Mouse (Mus musculus): Measurements from ENCODE around the gene Rangap1.

Rangap1 gene

GRCm38 (mm10) chr15:81693967-81694881 is 51.1 kb downstream of the Rangap1 start:
- DNase-seq: peak; percentile 77 to 89

DNA sequence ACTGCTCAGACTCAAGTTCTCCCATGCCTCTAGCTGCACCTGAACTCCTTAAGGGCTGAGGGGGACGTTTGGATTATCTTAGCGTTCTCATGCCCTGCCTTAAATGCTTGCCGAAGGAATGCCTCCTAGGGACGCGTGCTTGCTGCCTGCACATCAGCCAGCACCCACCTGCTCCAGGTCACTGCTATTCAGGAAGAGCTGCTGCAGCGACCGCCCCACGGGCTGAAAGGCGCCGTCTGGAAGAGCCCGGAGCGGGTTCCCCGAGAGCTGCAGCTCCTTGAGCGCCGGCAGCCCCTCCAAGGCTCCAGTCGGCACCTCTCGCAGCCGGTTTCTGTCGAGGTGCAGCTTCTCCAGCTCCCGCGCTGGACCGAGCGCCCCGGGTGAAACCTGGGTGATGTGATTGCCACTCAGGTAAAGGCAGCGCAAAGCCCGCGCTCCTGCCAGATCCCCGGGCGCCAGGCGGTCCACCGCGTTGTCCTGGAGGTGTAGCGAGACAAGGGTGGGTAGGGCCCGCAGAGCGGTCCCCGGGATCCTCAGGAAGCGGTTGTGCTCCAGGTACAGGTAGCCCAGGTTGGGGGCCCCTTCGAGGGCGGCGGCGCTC is 51.9 kb downstream of the Rangap1 start:
- no peak for DNase-seq

DNA sequence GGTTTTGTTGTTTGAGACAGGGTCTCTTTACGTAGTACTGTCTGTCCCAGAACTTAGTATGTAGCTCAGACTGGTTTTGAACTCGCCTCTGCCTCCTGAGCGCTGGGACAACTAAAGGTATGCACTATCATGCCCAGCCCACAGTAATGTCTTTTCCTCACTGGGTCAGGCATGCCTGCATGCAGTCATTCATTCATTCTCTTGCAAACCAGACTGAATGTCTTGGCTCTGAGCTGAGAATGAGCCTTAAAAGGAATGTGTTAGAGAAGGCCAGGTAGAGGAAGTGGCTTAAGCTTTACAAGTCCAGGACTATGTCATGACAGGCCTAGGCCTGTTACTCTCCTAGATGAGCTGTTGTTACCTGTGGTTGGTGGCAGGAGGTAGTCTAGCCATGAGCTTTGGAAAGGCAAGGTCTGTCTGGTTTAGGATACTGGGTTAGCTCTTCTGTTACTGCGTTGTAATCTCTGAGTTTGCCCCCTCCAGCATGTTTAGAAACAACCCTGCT is 65.0 kb downstream of the Rangap1 start:
- no peak for DNase-seq

GRCm38 (mm10) chr15:81676637-81677036 is 68.7 kb downstream of the Rangap1 start:
- DNase-seq: no peak

GRCm38 (mm10) chr15:81670231-81670640 is 75.1 kb downstream of the Rangap1 start:
- peak in 1 of 2 experiments; percentile 28 for DNase-seq

DNA sequence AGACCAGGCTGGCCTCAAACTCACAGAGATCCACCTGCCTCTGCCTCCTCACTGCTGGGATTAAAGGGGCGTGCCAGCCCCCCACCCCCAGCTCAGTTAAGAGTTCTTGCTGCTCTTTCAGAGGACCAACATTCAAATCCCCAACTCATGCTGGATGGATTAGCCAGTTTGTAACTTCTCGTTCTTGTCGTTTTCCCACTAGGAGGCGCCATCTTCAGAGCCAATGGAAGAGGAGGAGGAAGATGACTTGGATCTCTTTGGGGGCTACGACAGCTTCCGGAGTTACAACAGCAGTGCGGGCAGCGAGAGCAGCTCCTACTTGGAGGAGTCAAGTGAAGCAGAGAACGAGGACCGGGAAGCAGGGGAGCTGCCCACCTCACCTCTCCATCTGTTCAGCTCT is 78.4 kb downstream of the Rangap1 start:
- no peak for DNase-seq

DNA sequence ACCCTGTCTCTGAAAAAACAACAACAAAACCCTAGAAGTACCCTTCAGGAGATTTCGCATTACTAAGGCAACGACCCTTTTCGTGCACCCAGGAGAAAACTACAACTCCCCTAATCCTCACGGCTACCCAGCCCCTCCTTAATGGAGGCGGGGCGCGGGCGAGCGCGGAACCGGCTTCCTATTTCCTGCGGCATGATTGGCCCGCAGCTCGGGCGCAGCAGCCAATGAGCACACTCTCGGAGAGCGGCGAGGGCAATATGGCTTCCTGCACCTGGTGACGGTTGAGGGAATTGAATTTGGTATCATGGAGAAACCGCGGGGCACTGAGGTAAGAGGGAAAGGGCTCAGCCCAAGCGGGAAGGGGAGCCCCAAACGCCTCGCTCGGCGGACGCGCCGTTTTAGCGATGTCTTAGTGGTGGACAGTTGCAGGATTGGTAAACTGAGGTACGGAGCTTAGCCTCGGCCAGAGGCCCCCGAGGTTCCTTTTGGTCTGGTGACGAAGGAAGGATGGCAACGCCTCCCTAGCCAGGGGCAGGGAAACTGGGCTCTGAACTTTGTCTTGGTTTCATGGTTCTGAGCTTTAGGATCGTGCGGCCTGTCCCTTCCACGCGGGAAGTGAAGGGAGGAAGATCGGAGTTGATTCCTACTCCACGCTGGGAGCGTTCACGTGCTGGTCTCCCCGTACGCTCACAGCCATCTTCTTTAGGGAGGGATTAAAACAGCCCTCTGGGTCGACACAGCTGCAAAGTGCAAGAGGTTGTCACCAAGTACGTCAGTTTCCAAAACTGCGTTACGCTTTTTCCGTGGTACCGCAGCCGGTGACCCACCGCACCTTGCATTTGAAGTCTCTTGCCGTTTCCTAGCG is 81.4 kb downstream of the Rangap1 start, which contains the start of gene L3mbtl2:
L3mbtl2 (plus strand) TSS at position 193 of the 865 bp plus-strand sequence.
- DNase-seq: peak; percentile 79 to 87

DNA sequence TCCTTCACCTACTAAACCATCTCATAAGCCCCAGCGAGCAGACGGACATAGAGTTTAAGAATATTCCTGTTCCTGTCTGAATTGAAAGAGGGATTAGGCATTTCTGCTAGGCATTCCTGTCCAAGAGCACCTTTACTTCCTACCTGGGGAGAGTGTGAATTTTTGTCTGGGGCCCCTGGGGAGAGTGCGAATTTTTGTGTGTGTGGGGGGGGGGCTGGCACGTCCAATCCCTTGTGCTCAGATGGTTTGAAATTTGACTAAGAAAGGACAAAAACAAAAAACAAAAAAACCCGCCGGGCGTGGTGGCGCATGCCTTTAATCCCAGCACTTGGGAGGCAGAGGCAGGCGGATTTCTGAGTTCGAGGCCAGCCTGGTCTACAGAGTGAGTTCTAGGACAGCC is 82.0 kb downstream of the Rangap1 start:
- no peak for DNase-seq

DNA sequence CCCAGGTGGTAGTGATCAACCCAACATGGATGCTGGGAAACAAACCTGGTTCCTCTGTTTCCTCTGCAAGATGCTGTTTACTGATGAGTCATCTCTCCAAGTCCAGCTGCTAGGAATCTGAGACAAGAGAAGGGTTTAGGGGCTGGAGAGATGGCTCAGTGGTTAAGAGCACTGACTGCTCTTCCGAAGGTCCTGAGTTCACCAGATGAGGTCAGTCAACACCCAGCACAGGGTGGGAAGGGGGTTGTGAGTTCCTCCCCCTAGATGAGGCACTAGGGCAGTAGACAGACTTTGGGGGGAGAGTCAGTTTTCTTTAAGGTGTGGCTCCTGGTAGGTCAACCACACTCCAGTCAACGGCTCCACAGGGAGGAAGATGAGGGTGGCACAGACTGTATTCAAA is 83.6 kb downstream of the Rangap1 start:
- DNase-seq: no peak

All from spleen, adult 18-20 months (tissue).